Mouse (Mus musculus) G1E (cell line): ENCODE results near the gene Gli1.

ENCODE experiments used
- CTCF ChIP-seq: IDR thresholded peaks from 2 replicates; pipeline ENCODE4 v1.5.1; 2012; ENCODE audit warnings: low read depth, low read length, inconsistent platforms, mixed read lengths
- GATA1 ChIP-seq: IDR thresholded peaks from 2 replicates; pipeline ENCODE4 v1.6.1; 2012; ENCODE audit warnings: borderline replicate concordance, low read length, inconsistent platforms, mixed read lengths
- TAL1 ChIP-seq: conservative IDR thresholded peaks from 2 replicates; pipeline ENCODE4 v1.6.1; 2012; ENCODE audit warnings: low read depth, low read length, inconsistent platforms, mixed read lengths

DNA sequence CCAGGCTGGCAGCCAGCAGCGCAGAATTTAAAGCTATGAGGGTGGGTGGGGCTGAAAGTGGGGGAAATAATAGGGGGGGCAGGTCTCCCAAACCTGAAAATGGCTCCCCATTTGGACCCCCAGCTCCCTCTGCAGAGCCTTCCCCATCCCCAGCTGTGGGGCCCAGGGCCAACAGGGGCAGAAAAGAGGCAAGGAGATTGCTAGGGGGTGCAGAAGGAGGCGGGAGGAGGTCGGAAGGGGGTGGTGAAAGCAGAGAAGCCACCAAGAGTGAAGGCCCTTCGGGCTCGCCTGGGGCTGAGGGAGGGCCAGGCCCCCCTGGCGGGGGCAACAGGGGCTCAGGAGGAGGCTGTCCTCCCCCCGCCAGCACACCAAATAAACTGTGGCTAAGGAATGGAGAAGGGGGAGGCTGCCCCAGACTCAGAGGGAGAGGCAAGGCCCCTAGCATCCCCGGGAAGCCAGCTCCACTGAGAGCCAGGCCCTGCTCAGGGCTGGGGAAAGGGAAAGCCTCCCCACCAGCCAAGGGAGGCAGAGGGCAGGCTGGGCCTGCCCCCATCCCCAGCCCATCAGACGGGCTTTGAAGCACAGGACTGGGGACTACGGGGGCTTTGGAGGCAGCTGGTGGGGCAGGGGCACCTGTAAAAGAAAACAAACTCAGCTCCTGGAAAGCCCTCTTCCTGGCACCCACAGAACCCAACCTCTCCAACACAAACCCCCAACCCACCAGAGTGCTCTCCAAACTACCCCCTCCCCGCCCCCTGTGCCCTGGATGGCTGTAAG lies 56.9 kb downstream of the Gli1 start:
- no peak for TF ChIP-seq CTCF
- no peak for TF ChIP-seq GATA1
- TF ChIP-seq TAL1: no peak
